Mouse (Mus musculus): ENCODE measurements around the gene Prph2.

DNA sequence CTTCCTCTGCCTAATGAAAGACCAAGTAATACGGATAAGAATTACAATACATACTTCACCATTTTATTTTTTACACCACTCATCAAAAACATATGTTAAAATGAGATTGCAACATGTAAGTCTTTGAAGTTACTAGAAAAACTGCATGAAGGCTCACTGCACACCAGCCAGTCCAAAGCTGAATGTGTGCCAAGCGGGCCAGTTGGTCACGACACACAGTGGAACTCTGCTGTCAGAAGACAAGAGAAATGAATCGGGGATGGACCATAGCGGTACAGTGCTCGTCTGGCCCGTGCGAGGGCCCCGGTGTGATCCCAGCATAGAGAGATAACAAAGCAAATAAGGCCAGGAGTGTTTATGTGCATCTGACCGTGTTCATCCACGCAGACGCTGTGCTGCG is 52.9 kb downstream of the Prph2 start:
- TF ChIP-seq CTCF (IDR thresholded peaks at IDR 0.05; ENCODE audit: low read depth, low read length) (no peak), GATA1 (IDR thresholded peaks at IDR 0.05; ENCODE audit: borderline replicate concordance, low read length) (no peak), TAL1 (conservative IDR thresholded peaks at IDR 0.05; ENCODE audit: low read depth, low read length) (no peak), POLR2AphosphoS5 (IDR thresholded peaks at IDR 0.05; ENCODE audit: insufficient replicate concordance, low read depth, low read length) (no peak)
